Mouse (Mus musculus) liver, embryonic 13.5 days (tissue): ENCODE data around the gene Rbms1. TPM values are rescaled to one million over a fixed set of nuclear protein-coding genes. Genes with fewer than 3 reads are reported as not detected.
A peak's percentile ranks its signal among the peaks of the same experiment; 100 is the strongest.

Source experiments
- ATAC-seq: fragments of 200-750 bp; cut with Nextera tagmentation; 2 replicates; pipeline ENCODE4 v1.8.0; 2017; ENCODE audit warnings: low read depth, mild to moderate bottlenecking, moderate number of reproducible peaks, moderate library complexity
- DNase-seq: peaks from one replicate; pipeline ENCODE4 v3.0.0; 2022
- H3K27ac ChIP-seq: fragments of 300-500 bp; sonication (generic); 2 replicates; pipeline ENCODE4 v1.5.1; 2015; ENCODE audit warnings: moderate library complexity, mild to moderate bottlenecking, inconsistent platforms
- H3K27me3 ChIP-seq: fragments of 300-500 bp; sonication (generic); 2 replicates; pipeline ENCODE4 v1.6.1; 2015; ENCODE audit warnings: mild to moderate bottlenecking, inconsistent platforms
- H3K36me3 ChIP-seq: fragments of 300-500 bp; sonication (generic); 2 replicates; pipeline ENCODE4 v1.6.1; 2015; ENCODE audit warnings: mild to moderate bottlenecking, inconsistent platforms
- H3K4me1 ChIP-seq: fragments of 300-500 bp; sonication (generic); replicated peaks from 2 replicates; pipeline ENCODE4 v1.6.1; 2015; ENCODE audit warnings: inconsistent platforms
- H3K4me2 ChIP-seq: fragments of 300-500 bp; sonication (generic); 2 replicates; pipeline ENCODE4 v1.6.1; 2015; ENCODE audit warnings: inconsistent platforms, mild to moderate bottlenecking, moderate library complexity
- H3K4me3 ChIP-seq: fragments of 300-500 bp; sonication (generic); replicated peaks from 2 replicates; pipeline ENCODE4 v1.5.1; 2015; ENCODE audit warnings: mild to moderate bottlenecking, inconsistent platforms
- H3K9ac ChIP-seq: fragments of 300-500 bp; sonication (generic); 2 replicates; pipeline ENCODE4 v1.6.1; 2015; ENCODE audit warnings: mild to moderate bottlenecking, inconsistent platforms
- H3K9me3 ChIP-seq: fragments of 300-500 bp; sonication (generic); replicated peaks from 2 replicates; pipeline ENCODE4 v1.6.1; 2016; ENCODE audit warnings: inconsistent platforms
- WGBS: fragments of 180-500 bp; shearing (Covaris S2); methylation state at CpG from one replicate; pipeline ENCODE4 v1.1.7; 2015; ENCODE audit not compliant: insufficient replicate concordance; 5-methylcytosine and 5-hydroxymethylcytosine counted together
- polyA plus RNA-seq: library from polyadenylated mRNA; unstranded; fragments of >200 nt; fragmentation: Nextera tagmentation; extraction: Ambion mirVana; gene quantifications from 2 replicates; pipeline ENCODE4 v1.2.1, GENCODE M21; 2015

The Rbms1 gene
- polyA plus RNA-seq, 1 experiment from 2014 or later: 42.8 TPM

DNA sequence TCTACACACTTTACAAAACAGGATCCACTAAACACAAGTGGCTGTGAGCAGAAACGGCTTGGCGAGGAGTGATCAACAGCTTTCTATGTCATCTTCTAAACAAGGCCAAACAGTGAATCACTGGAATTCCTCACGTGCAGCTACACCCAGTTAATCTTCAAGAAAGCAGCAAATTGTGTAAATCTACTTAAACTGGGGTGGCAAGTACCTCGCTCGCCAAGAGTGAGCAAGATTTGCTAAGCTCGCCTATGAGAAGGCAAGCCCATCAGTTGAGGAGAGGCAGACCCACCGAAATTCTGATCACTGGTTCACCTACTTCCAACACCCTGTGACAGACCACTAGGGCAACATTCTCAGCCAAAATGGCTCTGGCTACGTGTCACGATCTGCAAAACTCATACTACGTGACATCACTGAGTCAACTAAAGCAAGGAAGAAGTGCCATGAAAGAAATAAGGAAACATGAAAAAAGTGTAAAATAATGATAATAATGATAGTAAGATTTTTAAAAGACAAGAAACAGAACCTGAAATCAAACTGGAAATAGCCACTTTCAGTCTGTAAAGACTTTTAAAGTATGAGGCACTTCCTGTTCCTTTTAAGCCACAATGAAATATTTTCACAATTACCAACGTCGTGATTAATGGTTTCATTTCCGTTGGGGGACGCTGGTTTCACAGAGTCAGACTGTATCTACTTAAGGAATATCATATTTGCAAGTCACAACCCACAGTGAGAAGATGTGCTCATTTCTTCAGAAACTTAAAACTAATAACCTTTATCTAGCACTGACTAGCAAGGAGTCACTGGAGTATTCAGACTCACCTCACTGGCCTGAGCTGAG lies 85.2 kb downstream of the Rbms1 start:
- Histone ChIP-seq H3K4me3 (0 out of 2 replicates have a peak overlapping the region, but pooled peaks have one; percentile 3), H3K27ac (no peak overlapping the region), H3K4me2 (peak overlapping the region; percentile 95), H3K4me1 (peaks cover 87% of the 10 kb centered on the region), H3K36me3 (peaks cover 8% of the 10 kb centered on the region; the same call in 1 of the 2 replicates), H3K9me3 (no peaks in the 10 kb centered on the region), H3K27me3 (no peaks in the 10 kb centered on the region), H3K9ac (no peak overlapping the region)
- ATAC-seq (no peak), DNase-seq (no peak)
- 60% methylated on average over 14 of the region's 14 CpGs for WGBS

GRCm38 (mm10) chr2:60876891-60877290 lies 86.1 kb downstream of the Rbms1 start:
- WGBS: 75% methylated on average over 2 of the region's 2 CpGs
- Histone ChIP-seq H3K27ac (no peak overlapping the region), H3K4me3 (no peak overlapping the region), H3K4me2 (no peak overlapping the region), H3K27me3 (no peaks in the 10 kb centered on the region), H3K4me1 (peaks cover 82% of the 10 kb centered on the region), H3K9ac (no peak overlapping the region), H3K9me3 (no peaks in the 10 kb centered on the region), H3K36me3 (peaks cover 8% of the 10 kb centered on the region; the same call in 1 of the 2 replicates)
- DNase-seq (no peak), ATAC-seq (no peak)

GRCm38 (mm10) chr2:60872095-60872811 lies 90.7 kb downstream of the Rbms1 start:
- Histone ChIP-seq H3K9me3 (no peaks in the 10 kb centered on the region), H3K27ac (no peak overlapping the region), H3K4me3 (no peak overlapping the region), H3K36me3 (no peaks in the 10 kb centered on the region), H3K27me3 (no peaks in the 10 kb centered on the region), H3K4me1 (peaks cover 91% of the 10 kb centered on the region), H3K4me2 (no peak overlapping the region), H3K9ac (no peak overlapping the region)
- WGBS: 70% methylated on average over 7 of the region's 7 CpGs
- DNase-seq (no peak), ATAC-seq (no peak)

GRCm38 (mm10) chr2:60871001-60871400 lies 92.0 kb downstream of the Rbms1 start:
- H3K9me3 ChIP-seq: no peaks in the 10 kb centered on the region
- H3K9ac ChIP-seq: no peak overlapping the region
- DNase-seq: no peak
- no peaks in the 10 kb centered on the region for H3K27me3 ChIP-seq
- no peak for ATAC-seq
- H3K4me3 ChIP-seq: no peak overlapping the region
- H3K4me2 ChIP-seq: peak overlapping the region; percentile 13; the same call in 1 of the 2 replicates
- H3K27ac ChIP-seq: peak overlapping the region; percentile 34
- WGBS: 72% methylated on average over 5 of the region's 5 CpGs
- no peaks in the 10 kb centered on the region for H3K36me3 ChIP-seq
- H3K4me1 ChIP-seq: peaks cover 91% of the 10 kb centered on the region

- Histone ChIP-seq H3K9ac (no peak overlapping the region), H3K4me1 (peaks cover 89% of the 10 kb centered on the region), H3K9me3 (no peaks in the 10 kb centered on the region), H3K36me3 (no peaks in the 10 kb centered on the region), H3K27me3 (no peaks in the 10 kb centered on the region), H3K4me2 (peak overlapping the region; percentile 13; the same call in 1 of the 2 replicates), H3K4me3 (no peak overlapping the region), H3K27ac (peak overlapping the region; percentile 34)
- 27% methylated on average over 4 of the region's 4 CpGs for WGBS
- ATAC-seq (peak; percentile 81), DNase-seq (no peak)
Measured at GRCm38 (mm10) chr2:60870450-60870849, 92.5 kb downstream of the Rbms1 start.

GRCm38 (mm10) chr2:60869001-60869743 lies 93.8 kb downstream of the Rbms1 start:
- no peak overlapping the region for H3K27ac ChIP-seq

GRCm38 (mm10) chr2:60868060-60868662 lies 94.8 kb downstream of the Rbms1 start:
- H3K4me3 ChIP-seq: no peak overlapping the region
- H3K27ac ChIP-seq: 0 out of 2 replicates have a peak overlapping the region, but pooled peaks have one; percentile 1
- 20% methylated on average over 4 of the region's 4 CpGs for WGBS
- ATAC-seq (peak; percentile 66), DNase-seq (no peak)
- no peaks in the 10 kb centered on the region for H3K36me3 ChIP-seq
- H3K4me2 ChIP-seq: peak overlapping the region; percentile 15; the same call in 1 of the 2 replicates
- H3K27me3 ChIP-seq: no peaks in the 10 kb centered on the region
- peaks cover 91% of the 10 kb centered on the region for H3K4me1 ChIP-seq
- no peaks in the 10 kb centered on the region for H3K9me3 ChIP-seq
- H3K9ac ChIP-seq: 0 out of 2 replicates have a peak overlapping the region, but pooled peaks have one; percentile 15

More at GRCm38 (mm10) chr2:60869001-60869743, 93.8 kb downstream of the Rbms1 start:
- Histone ChIP-seq H3K4me1 (peaks cover 91% of the 10 kb centered on the region), H3K36me3 (no peaks in the 10 kb centered on the region), H3K9ac (no peak overlapping the region), H3K27me3 (no peaks in the 10 kb centered on the region), H3K4me2 (no peak overlapping the region), H3K9me3 (no peaks in the 10 kb centered on the region), H3K4me3 (no peak overlapping the region)
- DNase-seq (no peak), ATAC-seq (no peak)
- 72% methylated on average over 12 of the region's 12 CpGs for WGBS

- Histone ChIP-seq H3K4me1 (peaks cover 90% of the 10 kb centered on the region), H3K4me3 (no peak overlapping the region), H3K27ac (no peak overlapping the region), H3K9ac (0 out of 2 replicates have a peak overlapping the region, but pooled peaks have one; percentile 15), H3K27me3 (no peaks in the 10 kb centered on the region), H3K4me2 (peak overlapping the region; percentile 15; the same call in 1 of the 2 replicates), H3K36me3 (no peaks in the 10 kb centered on the region), H3K9me3 (no peaks in the 10 kb centered on the region)
- ATAC-seq: no peak
- 74% methylated on average over 8 of the region's 8 CpGs for WGBS
- no peak for DNase-seq
Measured at GRCm38 (mm10) chr2:60867304-60867703, 95.7 kb downstream of the Rbms1 start.

GRCm38 (mm10) chr2:60865869-60866268 lies 97.1 kb downstream of the Rbms1 start:
- DNase-seq (no peak), ATAC-seq (no peak)
- Histone ChIP-seq H3K36me3 (no peaks in the 10 kb centered on the region), H3K4me3 (no peak overlapping the region), H3K9ac (no peak overlapping the region), H3K4me2 (no peak overlapping the region), H3K27ac (no peak overlapping the region), H3K4me1 (peaks cover 77% of the 10 kb centered on the region), H3K9me3 (no peaks in the 10 kb centered on the region), H3K27me3 (no peaks in the 10 kb centered on the region)
- 45% methylated on average over 1 of the region's 1 CpGs for WGBS

DNA sequence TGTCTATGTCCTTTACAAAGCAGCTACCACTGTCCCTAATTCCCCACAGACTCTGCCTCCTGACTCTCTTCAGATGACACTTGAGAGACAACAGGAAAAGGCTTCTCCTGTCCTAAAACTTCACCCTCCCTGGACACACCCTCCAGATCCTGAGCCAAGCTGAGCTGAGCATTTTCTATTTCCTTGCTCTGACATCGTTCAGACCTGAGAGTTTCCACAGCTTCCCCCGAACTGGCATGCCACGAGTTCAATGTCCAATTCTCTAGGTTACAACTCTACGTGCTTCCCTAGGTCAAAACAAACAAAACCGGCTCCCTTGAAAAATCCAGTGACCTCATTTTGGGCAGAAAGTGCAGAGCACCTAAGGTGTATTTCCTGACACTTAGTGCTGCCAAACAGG lies 98.0 kb downstream of the Rbms1 start:
- ATAC-seq (no peak; the same call in 1 of the 2 replicates), DNase-seq (no peak)
- H3K9me3 ChIP-seq: no peaks in the 10 kb centered on the region
- peaks cover 68% of the 10 kb centered on the region for H3K4me1 ChIP-seq
- no peaks in the 10 kb centered on the region for H3K36me3 ChIP-seq
- no peak overlapping the region for H3K4me2 ChIP-seq
- H3K4me3 ChIP-seq: no peak overlapping the region
- H3K9ac ChIP-seq: no peak overlapping the region
- H3K27me3 ChIP-seq: no peaks in the 10 kb centered on the region
- 41% methylated on average over 5 of the region's 5 CpGs for WGBS
- H3K27ac ChIP-seq: peak overlapping the region; percentile 47
